Comparison of ENCODE assay signal across 8 mouse cellular contexts in genomic region chr5:139251279-139251678, GRCm38 (mm10). TPM values are rescaled to one million over a fixed set of nuclear protein-coding genes. Genes with fewer than 3 reads are reported as not detected.
A peak's percentile ranks its signal among the peaks of the same experiment; 100 is the strongest.
DNase-seq lines count a peak whose midpoint lies in the region; ATAC-seq and TF ChIP-seq lines count a peak whose summit lies in the region.

No protein-coding gene starts in this region.

- H3K4me1 ChIP-seq in heart, embryonic 11.5 days (ENCODE audit: control insufficient read depth, insufficient read depth, low read length): peaks cover 35% of the 10 kb centered on the region
- H3K4me1 ChIP-seq in MEL (ENCODE audit: control insufficient read depth in 1 of 2, insufficient read depth in 2 of 2, low read length in 2 of 2): peaks cover 0 to 21% of the 10 kb centered on the region in 2 experiments; a peak in 3 of 4 replicates
- H3K4me1 ChIP-seq in hindbrain, embryonic 12.5 days: peaks cover 26% of the 10 kb centered on the region
- peaks cover 11% of the 10 kb centered on the region for H3K4me1 ChIP-seq in midbrain, embryonic 11.5 days (ENCODE audit: control insufficient read depth, insufficient read depth, low read length)

- no peak for TF ChIP-seq EP300 in MEL (IDR thresholded peaks at IDR 0.05; ENCODE audit: low read depth in 1 of 2, low read length in 2 of 2)

- no peak for DNase-seq in heart, postnatal 25 days (ENCODE audit: low spot score)
- DNase-seq in MEL (ENCODE audit: low read depth, low spot score): no peak
- DNase-seq in midbrain, embryonic 11.5 days (ENCODE audit: low spot score, missing footprints): no peak
- no peak for DNase-seq in B cell, adult 2 months
- no peak for DNase-seq in adipocyte (ENCODE audit: low spot score)
- no peak for DNase-seq in gastrocnemius, postnatal 36 days

- no peaks in the 10 kb centered on the region for H3K9me3 ChIP-seq in heart, embryonic 11.5 days (replicated peaks; ENCODE audit: control insufficient read depth, low read length)
- H3K9me3 ChIP-seq in MEL (replicated peaks; ENCODE audit: insufficient read depth, low read length): no peaks in the 10 kb centered on the region
- H3K9me3 ChIP-seq in hindbrain, embryonic 12.5 days (replicated peaks): no peaks in the 10 kb centered on the region
- H3K9me3 ChIP-seq in midbrain, embryonic 11.5 days (ENCODE audit: control insufficient read depth, low read length): no peaks in the 10 kb centered on the region

- no peak for TF ChIP-seq RAD21 in MEL (IDR thresholded peaks at IDR 0.05; ENCODE audit: low read depth, low read length)

- intact Hi-C loops in heart, postnatal 25 days (cut with DNase I): no loop called here
- intact Hi-C loops in gastrocnemius, postnatal 36 days (cut with DNase I): no loop called here

- H3K4me3 ChIP-seq in heart, embryonic 11.5 days (ENCODE audit: low read depth, low read length): no peak overlapping the region
- H3K4me3 ChIP-seq in MEL (ENCODE audit: control insufficient read depth in 1 of 2, insufficient read depth in 1 of 2, low read depth in 2 of 2, low read length in 2 of 2): peak overlapping the region in 1 of 2 experiments; percentile 57; a peak in 1 of 4 replicates
- H3K4me3 ChIP-seq in hindbrain, embryonic 12.5 days: peak overlapping the region; percentile 89
- H3K4me3 ChIP-seq in midbrain, embryonic 11.5 days (ENCODE audit: low read depth, low read length): no peak overlapping the region

- 79% methylated on average over 7 of the region's 7 CpGs for WGBS in heart, embryonic 11.5 days (ENCODE audit: insufficient replicate concordance)
- WGBS in hindbrain, embryonic 12.5 days: 80% methylated on average over 7 of the region's 7 CpGs
- WGBS in midbrain, embryonic 11.5 days: 83% methylated on average over 7 of the region's 7 CpGs

- no peak for ATAC-seq in heart, embryonic 11.5 days (replicated peaks; ENCODE audit: insufficient number of reproducible peaks, low FRiP score, low TSS enrichment)
- ATAC-seq in hindbrain, embryonic 12.5 days (ENCODE audit: low FRiP score): no peak
- no peak for ATAC-seq in midbrain, embryonic 11.5 days (ENCODE audit: low FRiP score)

- no peak for TF ChIP-seq CTCF in MEL (IDR thresholded peaks at IDR 0.05 in 2 of 3, conservative IDR thresholded peaks at IDR 0.05 in 1 of 3; ENCODE audit: control insufficient read depth in 1 of 3, insufficient read depth in 1 of 3, low read depth in 2 of 3, low read length in 3 of 3, poor library complexity in 1 of 3, severe bottlenecking in 1 of 3)

- H3K79me2 ChIP-seq in MEL (ENCODE audit: control insufficient read depth, insufficient read depth, low read length, poor library complexity): peaks cover 34% of the 10 kb centered on the region

- H3K36me3 ChIP-seq in heart, embryonic 11.5 days (ENCODE audit: control insufficient read depth, insufficient read depth, low read length): peaks cover 24% of the 10 kb centered on the region
- H3K36me3 ChIP-seq in MEL (ENCODE audit: control insufficient read depth in 1 of 2, insufficient read depth in 2 of 2, low read length in 2 of 2): peaks cover 2 to 19% of the 10 kb centered on the region in 2 experiments
- peaks cover 41% of the 10 kb centered on the region for H3K36me3 ChIP-seq in hindbrain, embryonic 12.5 days
- H3K36me3 ChIP-seq in midbrain, embryonic 11.5 days (ENCODE audit: control insufficient read depth, insufficient read depth, low read length): peaks cover 13% of the 10 kb centered on the region

- peak overlapping the region; percentile 60; the same call in 1 of the 2 replicates for H3K27ac ChIP-seq in heart, embryonic 11.5 days (ENCODE audit: low read depth, low read length)
- H3K27ac ChIP-seq in MEL (ENCODE audit: control insufficient read depth, low read depth, low read length): no peak overlapping the region
- H3K27ac ChIP-seq in hindbrain, embryonic 12.5 days: peak overlapping the region; percentile 92
- H3K27ac ChIP-seq in midbrain, embryonic 11.5 days (ENCODE audit: low read depth, low read length): no peak overlapping the region

- H3K27me3 ChIP-seq in heart, embryonic 11.5 days (ENCODE audit: control insufficient read depth, insufficient read depth, low read length): no peaks in the 10 kb centered on the region
- H3K27me3 ChIP-seq in MEL (ENCODE audit: control insufficient read depth in 1 of 2, insufficient read depth in 2 of 2, low read length in 2 of 2): no peaks in the 10 kb centered on the region
- H3K27me3 ChIP-seq in hindbrain, embryonic 12.5 days: no peaks in the 10 kb centered on the region
- no peaks in the 10 kb centered on the region for H3K27me3 ChIP-seq in midbrain, embryonic 11.5 days (ENCODE audit: control insufficient read depth, insufficient read depth, low read length)

- H3K9ac ChIP-seq in heart, embryonic 11.5 days (ENCODE audit: low read depth, low read length): no peak overlapping the region; the same call in 1 of the 2 replicates
- peak overlapping the region; percentile 73; the same call in 1 of the 2 replicates for H3K9ac ChIP-seq in MEL (ENCODE audit: control insufficient read depth, low read depth, low read length, poor library complexity, severe bottlenecking)
- H3K9ac ChIP-seq in hindbrain, embryonic 12.5 days: peak overlapping the region; percentile 69
- H3K9ac ChIP-seq in midbrain, embryonic 11.5 days (ENCODE audit: low read length): peak overlapping the region; percentile 78

- peak overlapping the region; percentile 79 for H3K4me2 ChIP-seq in heart, embryonic 11.5 days
- H3K4me2 ChIP-seq in hindbrain, embryonic 12.5 days (replicated peaks): peak overlapping the region; percentile 92
- peak overlapping the region; percentile 93 for H3K4me2 ChIP-seq in midbrain, embryonic 11.5 days

- TF ChIP-seq POLR2A in MEL (IDR thresholded peaks at IDR 0.05; ENCODE audit: control insufficient read depth in 1 of 2, insufficient read depth in 1 of 2, low read depth in 1 of 2, low read length in 2 of 2, poor library complexity in 1 of 2): no peak

TF ChIP-seq in MEL, 35 proteins besides CTCF, POLR2A, EP300 and RAD21:
- no peak for TF ChIP-seq E2F4 (IDR thresholded peaks at IDR 0.05; ENCODE audit: borderline replicate concordance, low read depth, low read length)
- TF ChIP-seq TCF12 (IDR thresholded peaks at IDR 0.05; ENCODE audit: low read depth, low read length): no peak
- TF ChIP-seq MAFK (IDR thresholded peaks at IDR 0.05; ENCODE audit: borderline replicate concordance, low read depth, low read length): no peak
- no peak for TF ChIP-seq ELF1 (IDR thresholded peaks at IDR 0.05; ENCODE audit: low read depth, low read length)
- no peak for TF ChIP-seq GATA1 (IDR thresholded peaks at IDR 0.05; ENCODE audit: low read depth, low read length)
- no peak for TF ChIP-seq BHLHE40 (IDR thresholded peaks at IDR 0.05; ENCODE audit: borderline replicate concordance, low read depth, low read length)
- TF ChIP-seq POLR2AphosphoS5 (IDR thresholded peaks at IDR 0.05; ENCODE audit: borderline replicate concordance, low read depth, low read length): no peak
- no peak for TF ChIP-seq ZMIZ1 (IDR thresholded peaks at IDR 0.05; ENCODE audit: low read depth, low read length)
- no peak for TF ChIP-seq MXI1 (IDR thresholded peaks at IDR 0.05; ENCODE audit: low read depth, low read length)
- no peak for TF ChIP-seq UBTF (IDR thresholded peaks at IDR 0.05; ENCODE audit: borderline replicate concordance, insufficient read depth, low read depth, low read length)
- no peak for TF ChIP-seq MYC (IDR thresholded peaks at IDR 0.05; ENCODE audit: low read depth, low read length)
- no peak for TF ChIP-seq SIN3A (IDR thresholded peaks at IDR 0.05; ENCODE audit: low read length)

RNA-seq across cellular contexts. Expression of gene Get4, which starts 0.8 kb away (rescaled TPM):
- 138 and 139 TPM in 2 replicates for polyA plus RNA-seq in heart, embryonic 11.5 days (2014; fragmentation: Nextera tagmentation; extraction: Ambion mirVana)
- 10 to 100 TPM; 40.9 to 45.2 TPM for total RNA-seq in heart, postnatal 25 days (2021)
- total RNA-seq in MEL (2012; rRNA removed): 108 and 117 TPM in 2 replicates
- 100 to 1,000 TPM in 1 of 2 experiments, not detected in 1; 180 TPM for polyA plus RNA-seq in MEL (2012; ENCODE audit: insufficient read depth in 1 of 2, insufficient read length in 2 of 2, low read depth in 1 of 2, low replicate concordance in 2 of 2, missing spikeins in 1 of 2)
- 123 and 126 TPM in 2 replicates for polyA plus RNA-seq in hindbrain, embryonic 12.5 days (2016; fragmentation: Nextera tagmentation; extraction: Ambion mirVana)
- 118 and 123 TPM in 2 replicates for polyA plus RNA-seq in midbrain, embryonic 11.5 days (2014; fragmentation: Nextera tagmentation; extraction: Ambion mirVana)
- total RNA-seq in gastrocnemius, postnatal 36 days (2021): 10 to 100 TPM; 28.3 to 29.4 TPM

RNA-seq across cellular contexts. Expression of gene Sun1, which starts 50.8 kb away (rescaled TPM):
- 33.4 and 40.9 TPM in 2 replicates for polyA plus RNA-seq in heart, embryonic 11.5 days (2014; fragmentation: Nextera tagmentation; extraction: Ambion mirVana)
- 10 to 100 TPM; 42.4 to 53.7 TPM for total RNA-seq in heart, postnatal 25 days (2021)
- 71.1 and 71.3 TPM in 2 replicates for total RNA-seq in MEL (2012; rRNA removed)
- polyA plus RNA-seq in MEL (2012; ENCODE audit: insufficient read depth in 1 of 2, insufficient read length in 2 of 2, low read depth in 1 of 2, low replicate concordance in 2 of 2, missing spikeins in 1 of 2): 10 to 100 TPM in 1 of 2 experiments, not detected in 1; 79.0 TPM
- 50.4 and 55.3 TPM in 2 replicates for polyA plus RNA-seq in hindbrain, embryonic 12.5 days (2016; fragmentation: Nextera tagmentation; extraction: Ambion mirVana)
- polyA plus RNA-seq in midbrain, embryonic 11.5 days (2014; fragmentation: Nextera tagmentation; extraction: Ambion mirVana): 41.9 and 44.6 TPM in 2 replicates
- 10 to 100 TPM; 32.6 to 37.6 TPM for total RNA-seq in gastrocnemius, postnatal 36 days (2021)

Comparison
In these comparisons a context has a peak if more than half of its experiments do, and no peak if none do; other contexts are left out.
1. H3K27ac ChIP-seq: peak in heart, embryonic 11.5 days (single experiment) and hindbrain, embryonic 12.5 days (single experiment); none in MEL (single experiment) and midbrain, embryonic 11.5 days (single experiment).
2. Peak in every context shown above with its lines, with median percentiles within 50 percentile points of each other: H3K4me2 ChIP-seq.